Mouse (Mus musculus): ENCODE results near the gene Ssbp3. TPM values are rescaled to one million over a fixed set of nuclear protein-coding genes. Genes with fewer than 3 reads are reported as not detected.

Ssbp3 gene
- polyA plus RNA-seq, 1 experiment: 121 TPM

DNA sequence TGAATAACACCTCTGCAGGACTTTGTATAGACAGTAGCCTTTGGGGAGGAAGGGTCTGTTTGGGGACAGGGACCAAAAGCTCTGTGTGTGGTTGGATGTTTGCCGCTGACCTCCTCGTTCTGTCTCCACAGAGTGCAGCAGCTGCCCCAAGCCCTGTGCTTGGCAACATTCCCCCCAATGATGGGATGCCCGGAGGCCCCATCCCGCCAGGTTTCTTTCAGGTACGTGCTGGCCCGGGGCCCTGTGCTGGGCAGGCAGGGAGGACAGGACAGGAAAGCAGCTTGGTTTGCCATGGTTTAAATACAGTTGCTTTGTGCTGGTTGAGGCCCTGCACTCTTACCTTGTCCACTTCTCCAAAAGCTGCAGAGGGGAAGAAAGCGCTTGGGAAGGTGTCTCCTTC, 99.0 kb downstream of the Ssbp3 start:
- no peak overlapping the region for H3K27ac ChIP-seq (ENCODE audit: insufficient read depth, low read length)
- no peak overlapping the region for H3K4me3 ChIP-seq (ENCODE audit: insufficient read depth, low read length)
- TF ChIP-seq POLR2A (IDR thresholded peaks at IDR 0.05; ENCODE audit: extremely low read depth, insufficient read depth, low read length) (no peak), CTCF (IDR thresholded peaks at IDR 0.05; ENCODE audit: extremely low read depth, insufficient read depth, low read length) (no peak)
- 0 out of 2 replicates have a peak, but pooled peaks cover 4% of the 10 kb centered on the region for H3K4me1 ChIP-seq (ENCODE audit: control insufficient read depth, insufficient read depth, low read length)

DNA sequence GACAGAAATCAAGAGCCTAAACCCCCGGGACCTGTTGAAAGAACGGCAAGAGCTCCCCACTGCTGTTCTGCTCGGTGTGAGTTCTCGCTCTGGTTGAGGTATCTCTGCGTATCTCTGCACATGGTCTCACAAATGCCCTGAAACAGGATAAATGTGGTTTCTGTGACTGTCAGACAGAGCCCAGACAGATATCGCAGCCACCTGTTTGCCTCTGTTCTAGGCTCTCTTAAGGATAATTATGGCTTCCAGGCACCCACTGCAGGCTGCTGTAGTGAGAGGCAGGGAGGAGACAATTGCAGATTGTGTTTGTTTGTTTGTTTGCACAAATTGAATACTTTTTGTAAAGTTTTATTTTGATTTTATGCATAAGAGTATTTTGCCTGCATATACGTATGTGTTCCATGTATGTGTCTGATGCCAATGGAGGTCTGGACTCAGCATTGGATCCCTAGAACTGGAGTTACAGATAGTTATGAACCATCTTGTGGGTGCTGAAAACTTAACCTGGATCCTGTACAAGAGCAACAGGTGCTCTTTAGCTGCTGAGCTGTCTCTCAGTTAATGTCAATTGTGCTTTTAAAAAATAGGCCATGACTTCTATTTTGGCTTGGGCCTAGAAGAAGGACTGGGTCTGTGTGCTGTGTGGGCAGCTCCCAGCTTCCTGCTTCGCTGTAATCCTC, 101.0 kb downstream of the Ssbp3 start:
- TF ChIP-seq POLR2A (IDR thresholded peaks at IDR 0.05; ENCODE audit: extremely low read depth, insufficient read depth, low read length): no peak
- TF ChIP-seq CTCF (IDR thresholded peaks at IDR 0.05; ENCODE audit: extremely low read depth, insufficient read depth, low read length): no peak
- peaks cover 4% of the 10 kb centered on the region; the same call in 1 of the 2 replicates for H3K4me1 ChIP-seq (ENCODE audit: control insufficient read depth, insufficient read depth, low read length)
- no peak overlapping the region for H3K27ac ChIP-seq (ENCODE audit: insufficient read depth, low read length)
- H3K4me3 ChIP-seq (ENCODE audit: insufficient read depth, low read length): no peak overlapping the region

GRCm38 (mm10) chr4:107012005-107012478, 101.5 kb downstream of the Ssbp3 start:
- H3K27ac ChIP-seq (ENCODE audit: insufficient read depth, low read length): no peak overlapping the region
- H3K4me3 ChIP-seq (ENCODE audit: insufficient read depth, low read length): no peak overlapping the region
- peaks cover 6% of the 10 kb centered on the region; the same call in 1 of the 2 replicates for H3K4me1 ChIP-seq (ENCODE audit: control insufficient read depth, insufficient read depth, low read length)
- TF ChIP-seq CTCF (IDR thresholded peaks at IDR 0.05; ENCODE audit: extremely low read depth, insufficient read depth, low read length): no peak

DNA sequence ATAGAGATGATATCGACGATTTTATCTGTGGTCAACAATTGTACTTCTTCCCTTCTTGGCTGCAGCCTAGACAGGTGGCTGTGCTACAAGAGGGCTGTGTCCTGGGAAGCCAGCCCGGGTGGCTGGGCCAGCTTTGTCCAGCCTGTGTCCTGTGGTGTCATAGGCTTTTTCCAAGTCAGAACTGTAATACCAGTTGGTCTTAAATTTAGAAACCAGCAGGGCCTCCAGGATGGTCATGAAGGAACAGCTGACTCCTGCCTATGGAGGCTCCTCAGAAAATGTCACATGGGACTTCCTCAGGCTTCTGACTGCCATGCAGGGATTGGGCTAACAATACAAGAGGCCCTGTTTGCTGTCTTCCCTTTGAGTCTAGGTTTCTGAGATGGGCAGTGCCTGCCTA, 102.1 kb downstream of the Ssbp3 start:
- Histone ChIP-seq H3K4me3 (ENCODE audit: insufficient read depth, low read length) (no peak overlapping the region), H3K27ac (ENCODE audit: insufficient read depth, low read length) (no peak overlapping the region), H3K4me1 (ENCODE audit: control insufficient read depth, insufficient read depth, low read length) (peaks cover 6% of the 10 kb centered on the region; the same call in 1 of the 2 replicates)
- TF ChIP-seq POLR2A (IDR thresholded peaks at IDR 0.05; ENCODE audit: extremely low read depth, insufficient read depth, low read length) (no peak), CTCF (IDR thresholded peaks at IDR 0.05; ENCODE audit: extremely low read depth, insufficient read depth, low read length) (no peak)

DNA sequence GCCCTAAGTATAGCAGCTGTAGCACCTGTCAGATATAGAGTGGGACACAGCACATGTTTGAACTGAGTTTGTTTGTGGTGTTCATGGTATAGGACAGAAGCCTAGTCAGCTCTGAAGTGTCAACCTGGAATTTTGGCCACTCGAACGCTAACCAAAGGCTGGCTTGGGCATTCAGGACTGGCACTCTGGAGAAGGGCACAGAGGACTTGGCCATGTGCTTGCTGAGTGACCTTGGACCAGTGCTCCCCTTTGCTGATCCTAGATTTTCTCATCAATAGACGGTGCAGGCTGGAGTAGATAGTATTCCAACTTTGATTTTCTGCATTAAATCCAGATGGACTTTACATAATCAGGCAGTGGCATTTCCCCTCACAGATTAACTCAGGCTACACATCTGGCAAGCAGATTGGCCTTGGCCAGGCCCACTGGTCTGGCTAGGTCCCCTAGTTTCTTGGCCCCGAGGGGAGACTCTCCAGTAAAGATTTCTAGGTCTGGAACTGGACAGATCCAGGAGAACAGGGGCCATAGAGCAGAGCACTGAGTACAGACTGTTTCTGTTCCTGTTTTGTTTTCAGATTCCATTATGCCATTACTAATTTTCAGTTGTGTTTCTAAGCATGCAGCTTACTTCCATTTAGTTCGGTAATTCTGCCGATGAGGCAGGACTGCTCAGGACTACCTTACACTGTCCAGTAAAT, 102.8 kb downstream of the Ssbp3 start:
- H3K4me1 ChIP-seq (ENCODE audit: control insufficient read depth, insufficient read depth, low read length): peaks cover 6% of the 10 kb centered on the region; the same call in 1 of the 2 replicates

GRCm38 (mm10) chr4:107013817-107014260, 103.3 kb downstream of the Ssbp3 start:
- H3K4me3 ChIP-seq (ENCODE audit: insufficient read depth, low read length): no peak overlapping the region
- no peak overlapping the region for H3K27ac ChIP-seq (ENCODE audit: insufficient read depth, low read length)
- peaks cover 11% of the 10 kb centered on the region; the same call in 1 of the 2 replicates for H3K4me1 ChIP-seq (ENCODE audit: control insufficient read depth, insufficient read depth, low read length)
- TF ChIP-seq POLR2A (IDR thresholded peaks at IDR 0.05; ENCODE audit: extremely low read depth, insufficient read depth, low read length) (no peak), CTCF (IDR thresholded peaks at IDR 0.05; ENCODE audit: extremely low read depth, insufficient read depth, low read length) (no peak)

More for the DNA sequence above, 102.8 kb downstream of the Ssbp3 start:
- Histone ChIP-seq H3K4me3 (ENCODE audit: insufficient read depth, low read length) (no peak overlapping the region), H3K27ac (ENCODE audit: insufficient read depth, low read length) (no peak overlapping the region)
- TF ChIP-seq CTCF (IDR thresholded peaks at IDR 0.05; ENCODE audit: extremely low read depth, insufficient read depth, low read length) (no peak), POLR2A (IDR thresholded peaks at IDR 0.05; ENCODE audit: extremely low read depth, insufficient read depth, low read length) (no peak)

DNA sequence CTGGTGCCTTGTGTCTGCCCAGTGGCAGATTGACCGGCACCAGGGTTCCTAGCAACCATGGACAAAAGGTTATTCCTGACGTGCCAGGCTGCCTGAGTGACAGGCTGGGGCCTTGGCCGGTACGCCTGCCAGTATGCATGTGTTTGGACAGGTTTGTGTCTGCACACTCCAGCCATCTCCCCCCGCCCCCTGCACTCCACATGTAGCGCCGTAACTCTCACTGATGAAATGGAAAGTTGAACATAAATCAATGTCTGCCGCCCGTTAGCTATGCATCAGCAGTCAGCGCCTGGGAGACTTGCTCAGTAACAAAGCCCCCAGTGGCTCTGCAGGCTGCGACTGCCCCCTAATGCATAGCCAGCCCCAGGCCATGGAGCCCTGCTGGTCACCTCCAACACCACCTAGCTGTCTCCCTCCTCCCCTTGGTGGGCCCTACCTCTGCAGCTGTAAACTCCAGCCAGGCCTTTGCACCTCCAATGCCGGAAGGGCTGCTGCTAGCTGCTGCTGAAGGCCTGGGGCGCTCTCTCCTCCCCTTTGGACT, 105.5 kb downstream of the Ssbp3 start:
- no peak overlapping the region for H3K27ac ChIP-seq (ENCODE audit: insufficient read depth, low read length)
- no peak overlapping the region for H3K4me3 ChIP-seq (ENCODE audit: insufficient read depth, low read length)
- H3K4me1 ChIP-seq (ENCODE audit: control insufficient read depth, insufficient read depth, low read length): peaks cover 11% of the 10 kb centered on the region; the same call in 1 of the 2 replicates
- TF ChIP-seq POLR2A (IDR thresholded peaks at IDR 0.05; ENCODE audit: extremely low read depth, insufficient read depth, low read length) (no peak), CTCF (IDR thresholded peaks at IDR 0.05; ENCODE audit: extremely low read depth, insufficient read depth, low read length) (no peak)

DNA sequence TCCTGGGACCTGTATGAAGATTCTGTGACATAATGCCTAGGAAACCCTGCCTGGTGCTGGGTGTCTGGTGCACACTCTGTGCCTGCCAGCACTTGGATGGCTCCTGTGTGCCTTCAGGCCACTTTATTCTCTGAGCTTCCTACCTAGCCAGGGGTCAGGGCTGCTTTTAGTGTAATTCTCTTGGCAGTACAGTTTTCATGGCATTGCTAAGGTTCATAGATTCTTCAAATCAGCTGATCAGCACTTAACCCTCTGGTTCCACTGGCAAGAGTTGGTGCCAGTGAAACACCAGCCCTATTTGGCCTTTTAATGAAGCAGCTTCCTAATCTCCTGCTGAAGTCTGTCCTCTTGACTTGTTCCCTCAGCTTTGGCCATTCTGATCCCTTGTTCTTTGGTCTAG, 106.8 kb downstream of the Ssbp3 start:
- H3K4me3 ChIP-seq (ENCODE audit: insufficient read depth, low read length): no peak overlapping the region
- H3K4me1 ChIP-seq (ENCODE audit: control insufficient read depth, insufficient read depth, low read length): peaks cover 11% of the 10 kb centered on the region; the same call in 1 of the 2 replicates
- TF ChIP-seq POLR2A (IDR thresholded peaks at IDR 0.05; ENCODE audit: extremely low read depth, insufficient read depth, low read length): no peak
- no peak for TF ChIP-seq CTCF (IDR thresholded peaks at IDR 0.05; ENCODE audit: extremely low read depth, insufficient read depth, low read length)
- H3K27ac ChIP-seq (ENCODE audit: insufficient read depth, low read length): no peak overlapping the region

DNA sequence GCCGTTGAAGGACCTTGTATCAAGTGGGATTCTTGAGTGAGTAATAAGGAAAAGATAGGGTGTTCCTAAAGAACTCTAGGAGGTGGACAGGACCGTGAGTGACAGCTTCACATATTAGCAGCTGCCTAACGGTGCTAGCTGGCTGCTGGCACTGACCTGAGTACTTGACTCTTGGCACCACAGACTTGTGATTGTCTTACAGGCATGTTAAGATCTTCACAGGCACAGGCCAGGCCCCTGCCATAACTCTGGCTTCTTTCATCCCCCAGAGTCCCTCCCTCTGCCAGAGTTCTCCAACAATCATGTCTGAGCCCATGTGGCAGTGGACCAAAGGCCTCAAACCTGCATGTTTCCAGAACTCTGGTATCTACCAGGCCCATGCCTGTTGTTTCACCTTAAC, 108.0 kb downstream of the Ssbp3 start:
- H3K27ac ChIP-seq (ENCODE audit: insufficient read depth, low read length): no peak overlapping the region

More for the DNA sequence above, 108.0 kb downstream of the Ssbp3 start:
- Histone ChIP-seq H3K4me1 (ENCODE audit: control insufficient read depth, insufficient read depth, low read length) (peaks cover 10% of the 10 kb centered on the region; the same call in 1 of the 2 replicates), H3K4me3 (ENCODE audit: insufficient read depth, low read length) (no peak overlapping the region)
- TF ChIP-seq POLR2A (IDR thresholded peaks at IDR 0.05; ENCODE audit: extremely low read depth, insufficient read depth, low read length): no peak
- no peak for TF ChIP-seq CTCF (IDR thresholded peaks at IDR 0.05; ENCODE audit: extremely low read depth, insufficient read depth, low read length)

Data from cortical plate, adult 2 months (tissue).